Mouse (Mus musculus): ENCODE measurements at regions not wholly inside any gene's neighbourhood (a gene's known extent, or its start where the extent isn't known, plus 50 kb on each side); places are given as distances from the start of the nearest gene placed in this dataset.
A peak's percentile ranks its signal among the peaks of the same experiment; 100 is the strongest.

- H3K9ac ChIP-seq (ENCODE audit: low read depth, low read length): no peak overlapping the region
- H3K4me3 ChIP-seq (ENCODE audit: low read depth, low read length): no peak overlapping the region
- H3K4me2 ChIP-seq: peak overlapping the region; percentile 37
- H3K27me3 ChIP-seq (ENCODE audit: control insufficient read depth, insufficient read depth, low read length): no peaks in the 10 kb centered on the region
- H3K9me3 ChIP-seq (replicated peaks; ENCODE audit: control insufficient read depth, low read length): no peaks in the 10 kb centered on the region
- 13% methylated on average over 8 of the region's 8 CpGs for WGBS (ENCODE audit: insufficient replicate concordance)
- no peak for ATAC-seq (replicated peaks; ENCODE audit: insufficient number of reproducible peaks, low FRiP score, low TSS enrichment)
- H3K36me3 ChIP-seq (ENCODE audit: control insufficient read depth, insufficient read depth, low read length): no peaks in the 10 kb centered on the region
- peaks cover 36% of the 10 kb centered on the region for H3K4me1 ChIP-seq (ENCODE audit: control insufficient read depth, insufficient read depth, low read length)
- H3K27ac ChIP-seq (ENCODE audit: low read depth, low read length): peak overlapping the region; percentile 54; the same call in 1 of the 2 replicates
Observed at GRCm38 (mm10) chr8:34472434-34472833, 360.9 kb upstream of the Gm10131 start.

- H3K9ac ChIP-seq (ENCODE audit: low read depth, low read length): no peak overlapping the region
- H3K9me3 ChIP-seq (replicated peaks; ENCODE audit: control insufficient read depth, low read length): no peaks in the 10 kb centered on the region
- H3K27ac ChIP-seq (ENCODE audit: low read depth, low read length): no peak overlapping the region
- 37% methylated on average over 2 of the region's 2 CpGs for WGBS (ENCODE audit: insufficient replicate concordance)
- H3K27me3 ChIP-seq (ENCODE audit: control insufficient read depth, insufficient read depth, low read length): no peaks in the 10 kb centered on the region
- no peak overlapping the region for H3K4me3 ChIP-seq (ENCODE audit: low read depth, low read length)
- no peak for ATAC-seq (replicated peaks; ENCODE audit: insufficient number of reproducible peaks, low FRiP score, low TSS enrichment)
- peaks cover 30% of the 10 kb centered on the region for H3K4me1 ChIP-seq (ENCODE audit: control insufficient read depth, insufficient read depth, low read length)
- no peaks in the 10 kb centered on the region for H3K36me3 ChIP-seq (ENCODE audit: control insufficient read depth, insufficient read depth, low read length)
- H3K4me2 ChIP-seq: no peak overlapping the region
Observed at GRCm38 (mm10) chr8:34469091-34469490, 357.6 kb upstream of the Gm10131 start.

- Histone ChIP-seq H3K36me3 (ENCODE audit: control insufficient read depth, insufficient read depth, low read length) (no peaks in the 10 kb centered on the region), H3K9ac (ENCODE audit: low read depth, low read length) (no peak overlapping the region), H3K27ac (ENCODE audit: low read depth, low read length) (no peak overlapping the region), H3K4me3 (ENCODE audit: low read depth, low read length) (no peak overlapping the region), H3K9me3 (replicated peaks; ENCODE audit: control insufficient read depth, low read length) (no peaks in the 10 kb centered on the region), H3K27me3 (ENCODE audit: control insufficient read depth, insufficient read depth, low read length) (no peaks in the 10 kb centered on the region), H3K4me2 (no peak overlapping the region), H3K4me1 (ENCODE audit: control insufficient read depth, insufficient read depth, low read length) (peaks cover 11% of the 10 kb centered on the region)
- no peak for ATAC-seq (replicated peaks; ENCODE audit: insufficient number of reproducible peaks, low FRiP score, low TSS enrichment)
- 75% methylated on average over 5 of the region's 5 CpGs for WGBS (ENCODE audit: insufficient replicate concordance)
Observed at GRCm38 (mm10) chr8:34466786-34467364, 355.3 kb upstream of the Gm10131 start.

GRCm38 (mm10) chr8:34465398-34465797 lies 353.9 kb upstream of the Gm10131 start:
- H3K4me3 ChIP-seq (ENCODE audit: low read depth, low read length): no peak overlapping the region
- no peak overlapping the region for H3K4me2 ChIP-seq
- H3K4me1 ChIP-seq (ENCODE audit: control insufficient read depth, insufficient read depth, low read length): peaks cover 6% of the 10 kb centered on the region
- H3K36me3 ChIP-seq (ENCODE audit: control insufficient read depth, insufficient read depth, low read length): no peaks in the 10 kb centered on the region
- no peak overlapping the region for H3K9ac ChIP-seq (ENCODE audit: low read depth, low read length)
- ATAC-seq (replicated peaks; ENCODE audit: insufficient number of reproducible peaks, low FRiP score, low TSS enrichment): no peak
- WGBS (ENCODE audit: insufficient replicate concordance): 87% methylated on average over 1 of the region's 1 CpGs
- no peaks in the 10 kb centered on the region for H3K27me3 ChIP-seq (ENCODE audit: control insufficient read depth, insufficient read depth, low read length)
- H3K27ac ChIP-seq (ENCODE audit: low read depth, low read length): no peak overlapping the region
- no peaks in the 10 kb centered on the region for H3K9me3 ChIP-seq (replicated peaks; ENCODE audit: control insufficient read depth, low read length)

GRCm38 (mm10) chr8:34462262-34462661 lies 350.7 kb upstream of the Gm10131 start:
- H3K4me1 ChIP-seq (ENCODE audit: control insufficient read depth, insufficient read depth, low read length): no peaks in the 10 kb centered on the region
- no peak overlapping the region for H3K4me2 ChIP-seq
- H3K9ac ChIP-seq (ENCODE audit: low read depth, low read length): no peak overlapping the region
- H3K4me3 ChIP-seq (ENCODE audit: low read depth, low read length): no peak overlapping the region
- H3K27me3 ChIP-seq (ENCODE audit: control insufficient read depth, insufficient read depth, low read length): no peaks in the 10 kb centered on the region
- no peaks in the 10 kb centered on the region for H3K36me3 ChIP-seq (ENCODE audit: control insufficient read depth, insufficient read depth, low read length)
- no peaks in the 10 kb centered on the region for H3K9me3 ChIP-seq (replicated peaks; ENCODE audit: control insufficient read depth, low read length)
- 68% methylated on average over 5 of the region's 5 CpGs for whole genome bisulfite sequencing (ENCODE audit: insufficient replicate concordance)
- no peak for ATAC-seq (replicated peaks; ENCODE audit: insufficient number of reproducible peaks, low FRiP score, low TSS enrichment)
- no peak overlapping the region for H3K27ac ChIP-seq (ENCODE audit: low read depth, low read length)

GRCm38 (mm10) chr8:34458300-34458699 lies 346.8 kb upstream of the Gm10131 start:
- no peaks in the 10 kb centered on the region for H3K36me3 ChIP-seq (ENCODE audit: control insufficient read depth, insufficient read depth, low read length)
- H3K9me3 ChIP-seq (replicated peaks; ENCODE audit: control insufficient read depth, low read length): no peaks in the 10 kb centered on the region
- no peaks in the 10 kb centered on the region for H3K27me3 ChIP-seq (ENCODE audit: control insufficient read depth, insufficient read depth, low read length)
- ATAC-seq (replicated peaks; ENCODE audit: insufficient number of reproducible peaks, low FRiP score, low TSS enrichment): no peak
- no peak overlapping the region for H3K9ac ChIP-seq (ENCODE audit: low read depth, low read length)
- no peak overlapping the region for H3K4me2 ChIP-seq
- H3K4me1 ChIP-seq (ENCODE audit: control insufficient read depth, insufficient read depth, low read length): no peaks in the 10 kb centered on the region
- no peak overlapping the region for H3K4me3 ChIP-seq (ENCODE audit: low read depth, low read length)
- no peak overlapping the region for H3K27ac ChIP-seq (ENCODE audit: low read depth, low read length)
- WGBS (ENCODE audit: insufficient replicate concordance): 78% methylated on average over 8 of the region's 8 CpGs

- Histone ChIP-seq H3K27me3 (ENCODE audit: control insufficient read depth, insufficient read depth, low read length) (no peaks in the 10 kb centered on the region), H3K4me3 (ENCODE audit: low read depth, low read length) (no peak overlapping the region), H3K9me3 (replicated peaks; ENCODE audit: control insufficient read depth, low read length) (no peaks in the 10 kb centered on the region), H3K4me2 (no peak overlapping the region), H3K36me3 (ENCODE audit: control insufficient read depth, insufficient read depth, low read length) (no peaks in the 10 kb centered on the region), H3K4me1 (ENCODE audit: control insufficient read depth, insufficient read depth, low read length) (no peaks in the 10 kb centered on the region), H3K9ac (ENCODE audit: low read depth, low read length) (no peak overlapping the region), H3K27ac (ENCODE audit: low read depth, low read length) (no peak overlapping the region)
- ATAC-seq (replicated peaks; ENCODE audit: insufficient number of reproducible peaks, low FRiP score, low TSS enrichment): no peak
- WGBS (ENCODE audit: insufficient replicate concordance): 71% methylated on average over 3 of the region's 3 CpGs
Observed at GRCm38 (mm10) chr8:34456543-34456942, 345.0 kb upstream of the Gm10131 start.

- WGBS (ENCODE audit: insufficient replicate concordance): 77% methylated on average over 14 of the region's 14 CpGs
- peaks cover 2% of the 10 kb centered on the region; the same call in 1 of the 2 replicates for H3K4me1 ChIP-seq (ENCODE audit: control insufficient read depth, insufficient read depth, low read length)
- no peaks in the 10 kb centered on the region for H3K27me3 ChIP-seq (ENCODE audit: control insufficient read depth, insufficient read depth, low read length)
- H3K4me3 ChIP-seq (ENCODE audit: low read depth, low read length): no peak overlapping the region
- H3K9ac ChIP-seq (ENCODE audit: low read depth, low read length): no peak overlapping the region
- no peak overlapping the region for H3K4me2 ChIP-seq
- no peak overlapping the region for H3K27ac ChIP-seq (ENCODE audit: low read depth, low read length)
- H3K36me3 ChIP-seq (ENCODE audit: control insufficient read depth, insufficient read depth, low read length): no peaks in the 10 kb centered on the region
- ATAC-seq (replicated peaks; ENCODE audit: insufficient number of reproducible peaks, low FRiP score, low TSS enrichment): no peak
- no peaks in the 10 kb centered on the region for H3K9me3 ChIP-seq (replicated peaks; ENCODE audit: control insufficient read depth, low read length)
Observed at GRCm38 (mm10) chr8:34455376-34455775, 343.8 kb upstream of the Gm10131 start.

GRCm38 (mm10) chr8:34452811-34453210 lies 341.3 kb upstream of the Gm10131 start:
- Histone ChIP-seq H3K4me3 (ENCODE audit: low read depth, low read length) (no peak overlapping the region), H3K4me1 (ENCODE audit: control insufficient read depth, insufficient read depth, low read length) (peaks cover 15% of the 10 kb centered on the region), H3K9me3 (replicated peaks; ENCODE audit: control insufficient read depth, low read length) (no peaks in the 10 kb centered on the region), H3K9ac (ENCODE audit: low read depth, low read length) (no peak overlapping the region), H3K36me3 (ENCODE audit: control insufficient read depth, insufficient read depth, low read length) (no peaks in the 10 kb centered on the region), H3K27ac (ENCODE audit: low read depth, low read length) (no peak overlapping the region), H3K4me2 (no peak overlapping the region), H3K27me3 (ENCODE audit: control insufficient read depth, insufficient read depth, low read length) (no peaks in the 10 kb centered on the region)
- WGBS (ENCODE audit: insufficient replicate concordance): 88% methylated on average over 6 of the region's 6 CpGs
- no peak for ATAC-seq (replicated peaks; ENCODE audit: insufficient number of reproducible peaks, low FRiP score, low TSS enrichment)

Data from heart, embryonic 11.5 days (tissue).